Mouse (Mus musculus): ENCODE measurements around the gene Mark3.

DNA sequence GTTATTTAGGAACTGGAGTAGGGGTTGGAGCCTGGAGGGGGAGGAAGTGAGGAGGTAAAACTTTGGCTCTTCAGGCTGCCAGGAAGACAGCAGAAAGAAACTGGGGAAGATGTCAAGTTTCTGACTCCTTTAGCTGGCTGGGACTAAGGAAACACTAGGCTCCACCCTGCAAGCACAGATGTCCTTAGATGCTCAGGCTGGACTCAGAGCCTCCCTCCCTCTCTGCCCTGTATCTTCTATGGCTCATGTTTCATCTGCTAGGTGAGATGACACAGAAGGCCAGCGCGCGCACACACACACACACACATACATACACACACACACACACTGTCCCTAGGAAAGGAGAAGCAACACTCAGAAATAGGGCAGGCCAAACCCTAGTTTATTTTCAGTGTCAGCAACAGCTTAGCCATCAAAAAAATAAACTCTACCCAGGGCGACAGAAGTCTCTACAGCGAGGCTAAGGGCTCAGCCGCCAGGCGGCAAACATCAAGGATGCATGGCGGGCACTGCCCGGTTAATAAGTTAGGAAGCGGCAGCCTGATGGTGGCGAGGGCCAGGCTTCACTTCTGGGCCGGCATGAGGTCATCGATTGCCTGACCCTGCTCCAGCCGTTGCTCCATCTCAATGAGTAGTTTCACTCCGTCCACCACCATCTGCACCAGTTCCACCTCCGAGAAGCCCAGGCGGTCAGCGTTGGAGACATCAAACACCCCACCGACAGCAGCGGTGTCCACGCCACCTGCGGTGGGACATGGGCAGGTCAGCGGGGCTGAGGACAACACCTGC is 94.9 kb downstream of the Mark3 start:
- TF ChIP-seq POLR2A (IDR thresholded peaks at IDR 0.05; ENCODE audit: insufficient read depth, low read depth, low read length) (no peak), EP300 (IDR thresholded peaks at IDR 0.05; ENCODE audit: insufficient read depth, low read depth, low read length) (0 out of 2 replicates have a peak, but pooled peaks have one; percentile 61), CTCF (IDR thresholded peaks at IDR 0.05) (no peak)

Data from heart, adult 2 months (tissue).